Mouse (Mus musculus) CH12.LX (cell line): ENCODE results near the gene Aldh1a2.

Experiments
- CTCF ChIP-seq, 2 experiments: IDR thresholded peaks in 1 of 2; conservative IDR thresholded peaks in 1 of 2; 2 replicates each; pipeline ENCODE4 v1.5.1; 2011 to 2012; ENCODE audit warnings: low read depth in 2 of 2, low read length in 2 of 2, improper control_type of control experiment in 1 of 2, inconsistent platforms in 1 of 2, mild to moderate bottlenecking in 1 of 2, moderate library complexity in 1 of 2
- E2F4 ChIP-seq: IDR thresholded peaks from 2 replicates; pipeline ENCODE4 v1.6.1; 2011; ENCODE audit warnings: low read depth, low read length, improper control_type of control experiment; ENCODE audit not compliant: insufficient replicate concordance
- EP300 ChIP-seq: IDR thresholded peaks from 2 replicates; pipeline ENCODE4 v1.6.1; 2011; ENCODE audit warnings: low read length, improper control_type of control experiment
- GABPA ChIP-seq: IDR thresholded peaks from 2 replicates; pipeline ENCODE4 v1.6.1; 2012; ENCODE audit warnings: low read depth, low read length, improper control_type of control experiment, inconsistent platforms; ENCODE audit not compliant: insufficient replicate concordance
- JUND ChIP-seq: conservative IDR thresholded peaks from 2 replicates; pipeline ENCODE4 v1.6.1; 2011; ENCODE audit warnings: low read depth, low read length, improper control_type of control experiment
- KAT2A ChIP-seq: IDR thresholded peaks from 2 replicates; pipeline ENCODE4 v1.6.1; 2012; ENCODE audit warnings: low read length, improper control_type of control experiment, inconsistent platforms; ENCODE audit not compliant: insufficient replicate concordance
- MAFK ChIP-seq: IDR thresholded peaks from 2 replicates; pipeline ENCODE4 v1.6.1; 2011; ENCODE audit warnings: low read length, improper control_type of control experiment; ENCODE audit not compliant: insufficient replicate concordance
- MAX ChIP-seq: IDR thresholded peaks from 2 replicates; pipeline ENCODE4 v1.6.1; 2011; ENCODE audit warnings: low read length, improper control_type of control experiment
- MAZ ChIP-seq: IDR thresholded peaks from 2 replicates; pipeline ENCODE4 v1.6.1; 2012; ENCODE audit warnings: low read depth, mild to moderate bottlenecking, inconsistent platforms, low read length, improper control_type of control experiment, moderate library complexity
- POLR2A ChIP-seq: IDR thresholded peaks from 2 replicates; pipeline ENCODE4 v1.6.1; 2011; ENCODE audit warnings: low read depth, mild to moderate bottlenecking, improper control_type of control experiment, low read length
- RAD21 ChIP-seq: IDR thresholded peaks from 2 replicates; pipeline ENCODE4 v1.6.1; 2011; ENCODE audit warnings: low read depth, mild to moderate bottlenecking, low read length, improper control_type of control experiment, moderate library complexity
- USF1 ChIP-seq: IDR thresholded peaks from 2 replicates; pipeline ENCODE4 v1.6.1; 2014; ENCODE audit warnings: low read depth, mild to moderate bottlenecking, inconsistent platforms, low read length, improper control_type of control experiment
- USF2 ChIP-seq: conservative IDR thresholded peaks from 2 replicates; pipeline ENCODE4 v1.6.1; 2011; ENCODE audit warnings: low read depth, low read length, improper control_type of control experiment
- ZNF384 ChIP-seq: IDR thresholded peaks from 2 replicates; pipeline ENCODE4 v1.6.1; 2012; ENCODE audit warnings: low read depth, low read length, improper control_type of control experiment, inconsistent platforms

GRCm38 (mm10) chr9:71241515-71242411, 26.2 kb downstream of the Aldh1a2 start:
- TF ChIP-seq EP300: no peak
- no peak for TF ChIP-seq USF2
- no peak for TF ChIP-seq ZNF384
- no peak for TF ChIP-seq E2F4
- no peak for TF ChIP-seq CTCF (conservative IDR thresholded peaks at IDR 0.05 in 1 of 2, IDR thresholded peaks at IDR 0.05 in 1 of 2; ENCODE audit: low read depth in 2 of 2, low read length in 2 of 2)
- no peak for TF ChIP-seq RAD21
- TF ChIP-seq USF1: no peak
- TF ChIP-seq JUND: no peak
- no peak for TF ChIP-seq POLR2A
- TF ChIP-seq KAT2A: no peak
- TF ChIP-seq GABPA: no peak
- TF ChIP-seq MAX: no peak
- TF ChIP-seq MAFK: no peak
- no peak for TF ChIP-seq MAZ
